Mouse (Mus musculus) E14TG2a.4 (cell line): Measurements from ENCODE around the gene Slc9a3.

Experiments
- CTCF ChIP-seq: conservative IDR thresholded peaks from 2 replicates; pipeline ENCODE4 v1.5.1; 2014; ENCODE audit warnings: low read length
- POU5F1 ChIP-seq: IDR thresholded peaks from 2 replicates; pipeline ENCODE4 v1.6.1; 2014; ENCODE audit warnings: low read length, borderline replicate concordance

DNA sequence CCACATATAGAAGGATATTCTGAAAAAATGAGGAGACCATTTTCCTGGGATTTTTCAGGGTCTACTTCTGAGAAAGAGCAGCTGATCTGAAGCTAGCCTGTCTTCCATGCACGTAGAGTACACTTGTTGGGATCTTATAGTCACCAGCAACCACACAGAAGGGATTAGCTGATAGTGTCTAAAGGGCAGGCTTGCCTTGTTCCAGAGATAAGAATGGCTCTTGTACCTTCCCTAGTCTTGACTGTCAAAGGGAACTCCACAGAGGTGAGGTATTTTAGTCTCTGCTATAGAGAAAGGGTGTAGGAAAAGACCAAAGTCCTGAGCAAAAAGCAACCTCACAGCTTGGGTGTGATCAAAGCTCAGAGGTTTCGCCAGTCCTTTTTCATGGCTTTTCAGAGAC lies 26.1 kb downstream of the Slc9a3 start:
- TF ChIP-seq CTCF = no peak
- TF ChIP-seq POU5F1 = no peak
